Mouse (Mus musculus) heart, postnatal 0 days (tissue): ENCODE data around the gene Alx3.

ENCODE experiments used
- CTCF ChIP-seq: IDR thresholded peaks from 2 replicates; pipeline ENCODE4 v1.5.1; 2016; ENCODE audit warnings: antibody characterized with exemption, control low read depth, low read depth
- EP300 ChIP-seq: IDR thresholded peaks from 2 replicates; pipeline ENCODE4 v1.6.1; 2016; ENCODE audit warnings: antibody characterized with exemption, low read depth

GRCm38 (mm10) chr3:107576807-107577206 lies 18.0 kb upstream of the Alx3 start:
- TF ChIP-seq CTCF: no peak
- TF ChIP-seq EP300: no peak
